Mouse (Mus musculus): Measurements from ENCODE around the gene Phykpl. TPM values are rescaled to one million over a fixed set of nuclear protein-coding genes. Genes with fewer than 3 reads are reported as not detected.

Phykpl gene
- polyA plus RNA-seq, 2 experiments, result 16.7 to 20.5 TPM

DNA sequence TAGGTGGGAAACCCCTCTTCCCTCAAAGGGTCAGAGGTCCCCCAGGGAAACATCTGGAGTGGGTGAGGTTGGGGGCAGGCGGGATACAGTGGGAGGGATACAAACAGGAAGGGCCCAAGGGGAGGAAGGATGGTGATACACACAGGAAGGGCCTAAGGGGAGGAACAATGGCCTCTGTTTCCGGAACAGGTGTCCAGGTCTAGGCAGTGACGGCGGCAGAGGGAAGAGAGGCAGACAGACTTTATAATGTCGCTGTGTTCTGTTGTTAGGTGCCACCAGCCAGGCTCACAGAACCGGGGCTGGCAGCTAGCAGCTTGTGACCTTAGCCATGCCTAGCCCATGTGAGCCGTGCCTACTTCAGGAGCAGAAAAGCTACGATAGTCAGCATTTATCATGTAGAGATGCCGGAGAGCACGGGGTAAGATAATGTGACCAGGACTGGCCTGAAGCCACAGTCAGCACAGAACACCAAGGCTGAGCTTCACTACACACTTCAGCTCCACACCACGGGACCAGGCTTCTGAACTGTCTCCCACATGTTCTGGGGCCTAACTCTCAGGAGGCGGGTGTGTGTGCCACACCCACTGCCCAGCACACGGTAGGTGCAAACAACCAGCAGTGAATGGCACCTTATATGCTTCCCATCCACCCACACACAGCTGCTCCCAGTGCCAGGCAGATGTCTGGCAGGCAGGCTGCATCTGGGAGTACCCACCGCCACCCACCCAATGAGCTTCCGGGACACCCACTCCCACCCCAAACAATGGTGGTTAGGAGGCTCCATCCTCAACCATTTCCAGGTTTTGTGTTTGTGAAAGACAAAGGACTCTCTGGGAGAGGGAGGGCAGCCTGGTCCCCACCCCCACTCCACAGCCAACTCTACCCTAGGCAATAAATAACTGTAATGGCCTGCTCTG lies 62.5 kb downstream of the Phykpl start:
- 57% methylated on average over 15 of the region's 15 CpGs for WGBS
- peaks cover 35% of the 10 kb centered on the region for H3K36me3 ChIP-seq (ENCODE audit: control insufficient read depth, insufficient read depth, low read length)
- DNase-seq (ENCODE audit: low spot score), result no peak
- no peak for TF ChIP-seq POLR2A (IDR thresholded peaks at IDR 0.05; ENCODE audit: borderline replicate concordance, extremely low read depth, insufficient read depth, insufficient read length)
- no peak overlapping the region; the same call in 1 of the 2 replicates for H3K4me2 ChIP-seq (replicated peaks; ENCODE audit: low read depth, low read length, severe bottlenecking)
- peak overlapping the region; percentile 8; the same call in 1 of the 2 replicates for H3K9ac ChIP-seq (ENCODE audit: low read depth, low read length, severe bottlenecking)
- 0 out of 2 replicates have a peak overlapping the region, but pooled peaks have one; percentile 34 for H3K27ac ChIP-seq (replicated peaks; ENCODE audit: low read depth, low read length)
- no peaks in the 10 kb centered on the region for H3K27me3 ChIP-seq (ENCODE audit: control insufficient read depth, insufficient read depth, low read length)
- H3K4me1 ChIP-seq (ENCODE audit: control insufficient read depth, insufficient read depth, low read length), result peaks cover 21% of the 10 kb centered on the region
- H3K4me3 ChIP-seq (replicated peaks; ENCODE audit: low read length), result no peak overlapping the region
- no peak for ATAC-seq (ENCODE audit: low FRiP score, low read depth)
- no peaks in the 10 kb centered on the region for H3K9me3 ChIP-seq (ENCODE audit: control insufficient read depth, low read length)

DNA sequence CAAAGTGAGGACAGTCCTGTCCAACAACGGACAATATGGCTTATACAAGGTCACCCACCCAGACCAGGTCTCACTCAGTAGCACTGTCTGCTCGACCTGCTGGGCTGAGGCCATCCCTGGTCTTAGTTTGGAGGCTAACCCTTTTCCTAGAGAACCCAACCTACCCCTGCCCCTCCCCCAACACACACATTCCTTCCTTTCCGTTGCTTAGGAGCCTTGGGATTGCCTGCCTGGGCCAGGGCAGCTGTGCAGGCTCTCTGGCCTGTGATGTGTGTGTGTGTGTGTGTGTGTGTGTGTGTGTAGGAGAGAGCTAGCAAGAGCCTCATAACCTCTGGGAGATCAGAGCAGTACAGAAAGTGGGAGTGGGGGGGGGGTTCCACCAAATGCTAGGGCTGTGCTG lies 64.0 kb downstream of the Phykpl start:
- Histone ChIP-seq H3K4me2 (replicated peaks; ENCODE audit: low read depth, low read length, severe bottlenecking) (peak overlapping the region; percentile 96), H3K27me3 (ENCODE audit: control insufficient read depth, insufficient read depth, low read length) (no peaks in the 10 kb centered on the region), H3K9ac (ENCODE audit: low read depth, low read length, severe bottlenecking) (peak overlapping the region; percentile 69; the same call in 1 of the 2 replicates), H3K4me1 (ENCODE audit: control insufficient read depth, insufficient read depth, low read length) (peaks cover 21% of the 10 kb centered on the region), H3K9me3 (ENCODE audit: control insufficient read depth, low read length) (no peaks in the 10 kb centered on the region), H3K27ac (replicated peaks; ENCODE audit: low read depth, low read length) (0 out of 2 replicates have a peak overlapping the region, but pooled peaks have one; percentile 50), H3K4me3 (replicated peaks; ENCODE audit: low read length) (peak overlapping the region; percentile 57), H3K36me3 (ENCODE audit: control insufficient read depth, insufficient read depth, low read length) (peaks cover 24% of the 10 kb centered on the region)
- WGBS, result 24% methylated on average over 3 of the region's 3 CpGs
- TF ChIP-seq POLR2A (IDR thresholded peaks at IDR 0.05; ENCODE audit: borderline replicate concordance, extremely low read depth, insufficient read depth, insufficient read length), result no peak
- ATAC-seq (ENCODE audit: low FRiP score, low read depth) (peak; percentile 39), DNase-seq (ENCODE audit: low spot score) (peak; percentile 22)

DNA sequence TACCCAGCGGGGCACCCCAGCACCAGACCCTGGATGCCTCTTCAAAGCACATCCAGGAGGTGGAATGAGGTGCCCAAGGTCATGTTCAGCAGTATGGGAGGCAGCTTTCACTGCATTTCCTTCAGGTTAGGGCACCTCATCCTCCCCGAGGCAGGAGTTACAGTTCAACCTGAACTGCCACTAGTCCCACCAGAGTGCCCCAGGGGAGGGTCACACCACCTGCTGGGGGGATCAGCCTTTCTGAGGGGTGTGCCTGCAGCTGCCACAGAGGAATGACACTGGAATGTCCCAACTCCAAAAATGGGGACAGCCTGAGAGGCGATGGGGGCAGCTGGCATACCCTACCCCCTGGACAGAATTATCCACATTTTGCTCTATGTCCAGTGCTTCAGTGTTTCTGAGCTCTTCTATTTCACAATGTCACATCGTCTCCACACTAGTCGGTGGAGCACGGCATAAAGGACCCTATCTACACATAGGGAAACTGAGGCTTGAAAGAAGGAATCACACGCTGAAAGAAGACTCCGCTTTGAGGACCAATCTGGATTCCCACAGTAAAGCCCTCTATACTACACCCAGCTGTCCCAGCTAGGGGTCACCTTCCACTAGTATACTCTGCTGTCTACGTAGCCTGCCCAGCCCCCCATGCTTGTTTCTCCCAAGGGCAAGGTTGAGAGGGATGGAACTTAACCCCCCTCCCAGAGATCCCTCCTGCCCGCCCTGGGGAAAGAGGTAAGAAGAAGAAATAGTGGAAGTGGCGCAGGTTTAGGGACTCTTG lies 64.7 kb downstream of the Phykpl start:
- peak overlapping the region; percentile 96 for H3K4me2 ChIP-seq (replicated peaks; ENCODE audit: low read depth, low read length, severe bottlenecking)
- ATAC-seq (ENCODE audit: low FRiP score, low read depth) (peak; percentile 48), DNase-seq (ENCODE audit: low spot score) (peak; percentile 36)
- peaks cover 17% of the 10 kb centered on the region for H3K36me3 ChIP-seq (ENCODE audit: control insufficient read depth, insufficient read depth, low read length)
- TF ChIP-seq POLR2A (IDR thresholded peaks at IDR 0.05; ENCODE audit: borderline replicate concordance, extremely low read depth, insufficient read depth, insufficient read length), result no peak
- WGBS, result 27% methylated on average over 11 of the region's 11 CpGs
- peak overlapping the region; percentile 57 for H3K4me3 ChIP-seq (replicated peaks; ENCODE audit: low read length)
- H3K9ac ChIP-seq (ENCODE audit: low read depth, low read length, severe bottlenecking), result peak overlapping the region; percentile 69
- H3K27me3 ChIP-seq (ENCODE audit: control insufficient read depth, insufficient read depth, low read length), result no peaks in the 10 kb centered on the region
- peak overlapping the region; percentile 50 for H3K27ac ChIP-seq (replicated peaks; ENCODE audit: low read depth, low read length)
- peaks cover 21% of the 10 kb centered on the region for H3K4me1 ChIP-seq (ENCODE audit: control insufficient read depth, insufficient read depth, low read length)
- H3K9me3 ChIP-seq (ENCODE audit: control insufficient read depth, low read length), result no peaks in the 10 kb centered on the region

DNA sequence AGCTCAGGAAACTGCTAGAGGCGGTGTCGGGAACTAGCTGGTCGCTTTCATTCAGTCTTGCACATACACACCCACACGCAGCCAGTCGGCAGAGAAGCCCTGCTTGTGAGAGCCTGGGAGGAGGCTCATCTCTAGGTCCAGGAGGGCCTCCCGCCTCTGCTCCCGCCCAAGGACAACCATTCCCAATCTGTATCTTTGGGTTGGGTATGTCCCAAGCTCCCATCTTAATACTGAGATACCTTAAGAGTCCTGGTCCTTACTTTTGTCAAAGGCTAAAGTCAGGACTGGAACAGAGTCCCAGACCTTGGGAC lies 65.3 kb downstream of the Phykpl start:
- Histone ChIP-seq H3K9ac (ENCODE audit: low read depth, low read length, severe bottlenecking) (peak overlapping the region; percentile 69), H3K27me3 (ENCODE audit: control insufficient read depth, insufficient read depth, low read length) (no peaks in the 10 kb centered on the region), H3K4me1 (ENCODE audit: control insufficient read depth, insufficient read depth, low read length) (peaks cover 21% of the 10 kb centered on the region), H3K4me3 (replicated peaks; ENCODE audit: low read length) (peak overlapping the region; percentile 57), H3K9me3 (ENCODE audit: control insufficient read depth, low read length) (no peaks in the 10 kb centered on the region), H3K4me2 (replicated peaks; ENCODE audit: low read depth, low read length, severe bottlenecking) (peak overlapping the region; percentile 96), H3K36me3 (ENCODE audit: control insufficient read depth, insufficient read depth, low read length) (peaks cover 11% of the 10 kb centered on the region), H3K27ac (replicated peaks; ENCODE audit: low read depth, low read length) (peak overlapping the region; percentile 15)
- peak; percentile 23 for DNase-seq (ENCODE audit: low spot score)
- ATAC-seq (ENCODE audit: low FRiP score, low read depth), result no peak
- 4% methylated on average over 5 of the region's 7 CpGs for WGBS
- TF ChIP-seq POLR2A (IDR thresholded peaks at IDR 0.05; ENCODE audit: borderline replicate concordance, extremely low read depth, insufficient read depth, insufficient read length), result no peak

DNA sequence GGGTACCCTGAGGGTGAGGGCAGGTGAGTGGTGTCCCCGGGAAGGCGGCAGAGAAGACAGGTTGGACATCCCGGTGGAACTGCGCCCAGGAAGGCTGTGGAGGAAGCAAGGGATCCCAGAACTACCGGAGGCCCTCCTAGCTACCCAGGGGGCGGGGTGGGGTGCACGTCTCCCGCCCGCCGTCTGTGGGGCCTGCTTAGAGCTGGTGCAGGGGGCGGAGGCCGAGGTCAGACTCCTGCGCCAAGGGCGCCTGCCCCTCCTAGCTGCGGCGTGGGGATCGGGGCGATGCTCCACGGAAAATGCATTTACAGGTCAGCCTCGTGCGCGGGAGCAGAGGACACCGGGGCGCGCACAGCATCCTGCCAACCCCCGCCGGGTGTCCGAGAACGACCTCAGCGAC lies 65.7 kb downstream of the Phykpl start:
- H3K4me1 ChIP-seq (ENCODE audit: control insufficient read depth, insufficient read depth, low read length), result peaks cover 21% of the 10 kb centered on the region
- peak overlapping the region; percentile 96 for H3K4me2 ChIP-seq (replicated peaks; ENCODE audit: low read depth, low read length, severe bottlenecking)
- H3K27me3 ChIP-seq (ENCODE audit: control insufficient read depth, insufficient read depth, low read length), result no peaks in the 10 kb centered on the region
- no peak; the same call in 1 of the 2 replicates for TF ChIP-seq POLR2A (IDR thresholded peaks at IDR 0.05; ENCODE audit: borderline replicate concordance, extremely low read depth, insufficient read depth, insufficient read length)
- peak overlapping the region; percentile 69 for H3K9ac ChIP-seq (ENCODE audit: low read depth, low read length, severe bottlenecking)
- no peaks in the 10 kb centered on the region for H3K9me3 ChIP-seq (ENCODE audit: control insufficient read depth, low read length)
- no peak for DNase-seq (ENCODE audit: low spot score)
- no peak; the same call in 1 of the 2 replicates for ATAC-seq (ENCODE audit: low FRiP score, low read depth)
- H3K27ac ChIP-seq (replicated peaks; ENCODE audit: low read depth, low read length), result peak overlapping the region; percentile 15
- peak overlapping the region; percentile 57 for H3K4me3 ChIP-seq (replicated peaks; ENCODE audit: low read length)
- H3K36me3 ChIP-seq (ENCODE audit: control insufficient read depth, insufficient read depth, low read length), result peaks cover 7% of the 10 kb centered on the region
- WGBS, result 5% methylated on average over 25 of the region's 30 CpGs
